Mouse (Mus musculus) cerebellum, adult 2 months (tissue): ENCODE data around the gene Pink1. TPM values are rescaled to one million over a fixed set of nuclear protein-coding genes. Genes with fewer than 3 reads are reported as not detected.

Experiments
- DNase-seq, 2 experiments: peaks; one replicate each; pipeline ENCODE4 v3.0.0; 2021
- H3K27ac ChIP-seq: fragments of 200-500 bp; 2 replicates; pipeline ENCODE4 v1.5.1; 2012; ENCODE audit warnings: low read length, control low read depth, inconsistent platforms; ENCODE audit not compliant: insufficient read depth
- H3K27me3 ChIP-seq: fragments of 200-500 bp; 2 replicates; pipeline ENCODE4 v1.6.1; 2012; ENCODE audit warnings: inconsistent platforms, mild to moderate bottlenecking, low read length, moderate library complexity; ENCODE audit not compliant: control insufficient read depth, insufficient read depth
- H3K4me1 ChIP-seq: fragments of 200-500 bp; 2 replicates; pipeline ENCODE4 v1.6.1; 2011; ENCODE audit warnings: low read length; ENCODE audit not compliant: control insufficient read depth, insufficient read depth
- H3K4me3 ChIP-seq: fragments of 200-500 bp; replicated peaks from 2 replicates; pipeline ENCODE3; 2011; ENCODE audit warnings: mild to moderate bottlenecking, low read depth, low read length, control low read depth; ENCODE audit not compliant: insufficient read depth
- CTCF ChIP-seq: fragments of 200-500 bp; IDR thresholded peaks from 2 replicates; pipeline ENCODE4 v1.5.1; 2011; ENCODE audit warnings: low read depth, mild to moderate bottlenecking, control low read depth, low read length, moderate library complexity, borderline replicate concordance; ENCODE audit not compliant: insufficient read depth
- POLR2A ChIP-seq: fragments of 200-500 bp; IDR thresholded peaks from 2 replicates; pipeline ENCODE4 v1.6.1; 2011; ENCODE audit warnings: low read length, control low read depth, borderline replicate concordance; ENCODE audit not compliant: insufficient read depth
- WGBS: fragments of 180-500 bp; shearing (Covaris S2); methylation state at CpG from one replicate; pipeline ENCODE4 v1.1.7; 2018; 5-methylcytosine and 5-hydroxymethylcytosine counted together
- polyA plus RNA-seq: library from polyadenylated mRNA; depleted of rRNA; stranded (reverse); fragments of >200 nt; gene quantifications from 2 replicates; pipeline ENCODE4 v1.2.3, GENCODE M21; 2012

Gene Pink1
- polyA plus RNA-seq, 1 experiment: 437 TPM

DNA sequence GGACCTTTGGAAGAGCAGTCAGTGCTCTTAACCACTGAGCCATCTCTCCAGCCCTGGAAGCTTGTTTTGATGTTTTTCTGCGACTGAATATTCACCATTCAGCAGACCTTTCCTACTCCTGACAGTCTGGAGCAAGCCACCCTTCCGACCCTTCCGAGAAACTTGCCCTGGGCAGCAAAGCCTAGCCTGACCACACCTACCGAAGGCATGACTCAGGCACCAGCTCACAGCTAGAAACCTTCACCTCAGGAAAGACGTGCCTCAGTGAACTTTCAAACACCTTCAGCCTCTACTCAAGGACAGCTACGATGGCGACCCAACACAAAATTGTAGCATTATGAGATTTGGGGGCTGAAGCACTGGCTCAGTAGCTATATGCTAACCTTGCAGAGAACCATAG lies 36.8 kb upstream of the Pink1 start:
- no peak overlapping the region for H3K4me3 ChIP-seq
- H3K4me1 ChIP-seq: peaks cover 8% of the 10 kb centered on the region; the same call in 1 of the 2 replicates
- no peak overlapping the region for H3K27ac ChIP-seq
- no peak for TF ChIP-seq POLR2A
- TF ChIP-seq CTCF: no peak
- no peaks in the 10 kb centered on the region for H3K27me3 ChIP-seq
- no peak for DNase-seq
- 93% methylated on average over 7 of the region's 7 CpGs for WGBS

DNA sequence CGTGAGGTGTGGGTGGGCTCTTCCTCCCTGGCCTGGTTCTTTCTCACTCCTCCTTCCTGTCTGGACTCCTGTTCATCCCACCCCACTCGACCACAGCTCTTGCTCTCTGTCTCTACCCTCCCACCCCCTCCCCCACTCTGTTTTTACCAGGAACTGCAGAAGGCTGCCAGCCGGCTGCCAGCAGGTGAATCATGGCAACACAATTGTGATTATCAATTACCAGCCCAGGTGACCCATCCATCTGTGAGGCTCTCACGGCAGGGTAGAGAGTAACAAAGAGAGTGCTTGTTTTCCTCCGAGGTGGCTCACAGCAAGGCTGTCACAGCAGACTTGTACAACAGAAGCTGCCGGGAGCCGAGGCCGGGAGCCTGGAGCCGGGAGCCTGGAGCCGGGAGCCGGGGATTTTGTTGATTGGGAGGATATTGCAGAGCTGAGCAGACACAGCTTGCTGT lies 35.3 kb upstream of the Pink1 start:
- 9% methylated on average over 11 of the region's 11 CpGs for WGBS
- Histone ChIP-seq H3K4me3 (peak overlapping the region; percentile 2), H3K27ac (no peak overlapping the region), H3K4me1 (peaks cover 8% of the 10 kb centered on the region; the same call in 1 of the 2 replicates), H3K27me3 (no peaks in the 10 kb centered on the region)
- DNase-seq: peak; percentile 45 to 58
- TF ChIP-seq CTCF: no peak

DNA sequence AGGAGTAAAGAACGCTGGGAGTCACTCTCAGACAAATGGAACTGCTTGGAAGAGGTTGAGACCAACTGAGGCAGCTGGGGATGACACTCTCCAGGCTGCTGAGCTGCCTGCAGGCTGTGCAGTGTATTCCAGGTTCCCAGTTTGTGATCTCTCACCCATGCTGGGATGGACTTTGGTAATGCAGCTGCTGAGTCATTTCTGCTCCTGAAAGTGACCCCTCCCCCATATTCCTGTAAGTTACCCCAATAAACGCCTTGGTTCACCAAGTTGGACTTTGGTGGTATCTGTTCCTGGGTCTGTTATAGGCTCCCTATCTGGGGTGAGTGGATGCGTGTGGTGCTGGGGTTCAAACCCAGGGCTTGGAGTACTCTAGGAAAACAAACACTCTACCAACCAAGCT lies 32.1 kb upstream of the Pink1 start:
- Histone ChIP-seq H3K4me3 (no peak overlapping the region), H3K27me3 (no peaks in the 10 kb centered on the region), H3K27ac (no peak overlapping the region), H3K4me1 (peaks cover 8% of the 10 kb centered on the region; the same call in 1 of the 2 replicates)
- WGBS: 82% methylated on average over 3 of the region's 3 CpGs
- no peak for TF ChIP-seq CTCF
- no peak for TF ChIP-seq POLR2A
- no peak for DNase-seq

DNA sequence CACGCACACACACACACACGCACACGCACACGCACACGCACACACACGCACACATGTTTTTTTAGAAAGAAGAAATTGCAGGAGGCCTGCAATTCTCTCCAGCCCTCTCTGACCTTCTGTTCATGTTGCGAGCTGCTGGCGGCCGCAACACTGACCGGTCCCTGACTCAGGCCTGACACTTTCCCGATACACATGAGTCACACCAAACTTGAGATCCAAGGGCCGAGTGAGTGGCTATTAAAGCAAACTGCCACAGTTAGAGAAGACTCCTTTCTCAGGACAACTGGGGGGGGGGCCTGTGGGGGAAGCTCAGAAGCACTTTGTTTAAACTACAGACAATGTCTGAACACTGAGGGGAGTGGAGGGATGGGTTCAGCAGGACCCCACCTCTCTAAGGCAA lies 30.4 kb upstream of the Pink1 start:
- Histone ChIP-seq H3K27me3 (no peaks in the 10 kb centered on the region), H3K4me3 (no peak overlapping the region), H3K27ac (no peak overlapping the region), H3K4me1 (peaks cover 4% of the 10 kb centered on the region; the same call in 1 of the 2 replicates)
- WGBS: 95% methylated on average over 12 of the region's 12 CpGs
- no peak for TF ChIP-seq CTCF
- no peak for TF ChIP-seq POLR2A
- no peak for DNase-seq

DNA sequence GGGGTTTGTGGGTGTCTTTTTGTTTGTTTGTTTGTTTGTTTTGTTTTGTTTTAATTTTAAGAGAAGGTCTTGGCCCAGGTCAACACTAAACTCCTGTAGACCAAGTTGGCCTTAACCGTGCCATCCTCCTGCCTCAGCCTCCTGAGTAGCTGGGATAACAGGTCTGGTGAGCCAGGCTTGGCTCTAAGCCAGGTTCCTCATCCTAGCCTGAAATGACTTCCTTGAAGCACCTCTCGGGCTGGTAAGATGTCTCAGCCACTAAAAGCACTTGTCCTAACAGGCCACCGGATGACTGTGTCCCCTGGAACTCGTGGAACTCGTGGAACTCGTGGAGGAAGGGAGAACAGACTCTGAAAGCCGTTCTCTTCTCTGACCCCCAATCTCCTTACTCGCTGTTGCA lies 30.0 kb upstream of the Pink1 start:
- TF ChIP-seq POLR2A (no peak), CTCF (no peak)
- H3K4me3 ChIP-seq: no peak overlapping the region
- H3K4me1 ChIP-seq: peaks cover 2% of the 10 kb centered on the region; the same call in 1 of the 2 replicates
- H3K27me3 ChIP-seq: no peaks in the 10 kb centered on the region
- no peak for DNase-seq
- H3K27ac ChIP-seq: no peak overlapping the region
- WGBS: 88% methylated on average over 8 of the region's 8 CpGs

DNA sequence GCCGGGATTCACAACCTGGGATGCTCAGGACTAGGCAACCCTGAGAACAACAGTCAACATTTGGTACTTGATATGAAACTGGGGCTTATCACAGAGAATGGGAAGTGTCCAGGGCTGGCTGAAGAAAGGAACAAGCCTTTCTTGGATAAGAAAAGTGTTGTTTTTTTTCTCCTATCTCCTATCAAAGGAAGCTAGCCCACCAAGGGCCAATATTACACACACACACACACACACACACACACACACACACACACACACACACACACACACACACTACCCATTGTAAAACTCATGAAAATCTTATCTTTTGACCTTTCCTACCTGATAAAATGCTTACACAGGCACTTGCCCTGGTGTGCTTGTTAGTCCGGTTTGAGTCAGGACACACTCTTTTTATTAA lies 29.4 kb upstream of the Pink1 start:
- WGBS: 95% methylated on average over 2 of the region's 2 CpGs
- no peak overlapping the region for H3K27ac ChIP-seq
- no peak for DNase-seq
- H3K4me1 ChIP-seq: no peaks in the 10 kb centered on the region
- H3K4me3 ChIP-seq: no peak overlapping the region
- TF ChIP-seq POLR2A (no peak), CTCF (no peak)
- no peaks in the 10 kb centered on the region for H3K27me3 ChIP-seq

DNA sequence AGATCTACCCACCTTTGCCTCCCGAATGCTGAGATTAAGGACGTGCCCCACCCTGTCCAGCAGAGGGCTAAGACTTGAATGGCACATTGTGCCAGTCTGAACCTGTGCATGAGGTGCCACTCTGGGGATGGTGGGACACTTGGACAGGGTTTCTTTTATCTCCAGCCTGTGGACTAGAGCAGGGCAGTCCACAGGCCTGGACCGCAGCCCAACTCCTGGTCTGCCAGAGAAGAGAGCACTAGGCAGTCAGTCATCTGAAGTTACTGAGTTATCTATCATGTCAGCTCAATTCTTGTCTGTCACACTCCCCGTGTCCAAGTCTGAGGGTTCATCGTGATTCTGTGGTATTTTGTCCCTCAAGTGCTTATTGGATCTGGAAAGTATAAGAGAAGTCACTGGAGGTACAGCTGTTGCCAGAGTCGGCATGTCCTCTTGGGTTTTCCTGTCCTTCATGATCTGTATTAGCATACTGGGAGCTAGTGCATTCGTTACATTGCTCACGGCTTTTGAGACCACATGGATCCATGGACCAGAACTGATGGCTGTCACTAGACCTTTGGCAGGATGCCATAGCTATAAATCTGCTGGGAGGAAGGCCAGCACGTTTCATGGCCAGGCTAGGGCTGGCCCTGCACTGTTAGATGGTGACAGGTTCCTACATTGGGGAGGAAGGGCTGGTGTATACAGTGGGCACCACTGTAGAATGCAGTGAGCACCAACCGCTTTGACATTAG lies 27.5 kb upstream of the Pink1 start:
- no peak for DNase-seq
- no peak for TF ChIP-seq POLR2A
- no peak for TF ChIP-seq CTCF
- Histone ChIP-seq H3K27ac (no peak overlapping the region), H3K4me1 (no peaks in the 10 kb centered on the region), H3K4me3 (no peak overlapping the region), H3K27me3 (no peaks in the 10 kb centered on the region)
- 47% methylated on average over 10 of the region's 10 CpGs for WGBS

DNA sequence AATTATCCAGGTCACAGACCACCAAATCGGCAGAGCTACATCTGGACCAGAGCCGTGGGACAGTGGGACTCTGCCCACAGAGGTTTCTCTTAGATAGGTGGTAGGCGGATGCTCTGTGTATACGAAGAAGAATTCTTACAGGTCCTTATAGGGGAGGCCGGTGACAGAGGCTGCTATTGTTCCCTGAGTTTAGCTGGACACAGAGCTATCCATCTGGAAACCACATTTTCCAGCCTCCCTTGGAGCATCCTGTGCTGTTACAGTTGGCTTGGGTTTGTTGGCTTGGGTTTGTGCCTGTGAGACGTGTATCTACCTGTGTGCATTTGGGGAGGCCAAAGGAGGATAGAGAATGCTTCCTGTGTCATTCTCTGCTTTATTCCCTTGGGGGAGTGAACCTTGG lies 26.6 kb upstream of the Pink1 start:
- TF ChIP-seq POLR2A: no peak
- TF ChIP-seq CTCF: no peak
- 71% methylated on average over 6 of the region's 6 CpGs for WGBS

More for the DNA sequence above, 26.6 kb upstream of the Pink1 start:
- DNase-seq: no peak
- Histone ChIP-seq H3K4me3 (no peak overlapping the region), H3K27ac (no peak overlapping the region), H3K4me1 (no peaks in the 10 kb centered on the region), H3K27me3 (no peaks in the 10 kb centered on the region)
